Mouse (Mus musculus): ENCODE data around the gene Smc5. TPM values are rescaled to one million over a fixed set of nuclear protein-coding genes. Genes with fewer than 3 reads are reported as not detected.

Gene Smc5
- polyA plus RNA-seq, 1 experiment from 2014 or later = 12.3 TPM

DNA sequence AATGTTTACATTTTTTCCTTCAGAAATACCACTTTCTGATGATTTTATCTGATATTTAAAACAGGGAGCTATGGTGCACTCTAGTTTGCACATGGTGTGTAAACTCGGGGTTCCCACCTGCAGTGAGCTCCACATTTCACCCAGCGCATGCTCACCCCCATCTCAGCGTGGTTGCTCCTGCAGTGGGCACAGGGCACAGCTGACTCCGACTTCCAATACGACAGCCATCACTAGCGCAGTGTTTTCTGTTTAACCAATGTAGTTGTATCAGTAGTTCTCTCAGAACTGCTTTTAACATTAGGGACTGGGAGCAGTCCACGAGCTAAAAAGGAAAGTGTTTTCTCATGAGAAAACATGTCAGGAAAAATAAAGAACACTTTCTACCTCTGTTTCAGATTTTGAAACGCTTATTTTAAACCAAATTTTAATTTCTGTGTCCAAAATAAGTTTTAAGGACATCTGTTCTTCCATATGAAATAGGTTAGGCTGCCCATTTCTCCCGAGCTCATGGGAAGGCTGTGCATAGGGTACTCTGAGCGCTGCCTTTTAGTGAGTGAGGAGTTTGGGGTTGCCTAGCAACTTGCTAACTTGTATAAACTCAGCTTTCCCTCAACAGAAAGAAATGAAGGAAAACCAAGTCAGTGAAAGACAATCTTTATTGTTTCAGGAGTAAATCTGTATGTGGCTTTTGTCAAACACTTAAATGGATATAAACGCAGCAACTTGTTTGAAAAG, 107.0 kb downstream of the Smc5 start:
- DNase-seq = no peak
- no peak overlapping the region for H3K9ac ChIP-seq
- ATAC-seq (ENCODE audit: low read depth) = no peak
- no peaks in the 10 kb centered on the region for H3K36me3 ChIP-seq
- no peaks in the 10 kb centered on the region for H3K27me3 ChIP-seq
- no peak overlapping the region for H3K27ac ChIP-seq
- H3K9me3 ChIP-seq (replicated peaks) = no peaks in the 10 kb centered on the region
- H3K4me2 ChIP-seq = no peak overlapping the region
- 79% methylated on average over 11 of the region's 11 CpGs for WGBS (ENCODE audit: insufficient replicate concordance)
- no peak overlapping the region for H3K4me3 ChIP-seq (replicated peaks)
- peaks cover 11% of the 10 kb centered on the region for H3K4me1 ChIP-seq (replicated peaks)

DNA sequence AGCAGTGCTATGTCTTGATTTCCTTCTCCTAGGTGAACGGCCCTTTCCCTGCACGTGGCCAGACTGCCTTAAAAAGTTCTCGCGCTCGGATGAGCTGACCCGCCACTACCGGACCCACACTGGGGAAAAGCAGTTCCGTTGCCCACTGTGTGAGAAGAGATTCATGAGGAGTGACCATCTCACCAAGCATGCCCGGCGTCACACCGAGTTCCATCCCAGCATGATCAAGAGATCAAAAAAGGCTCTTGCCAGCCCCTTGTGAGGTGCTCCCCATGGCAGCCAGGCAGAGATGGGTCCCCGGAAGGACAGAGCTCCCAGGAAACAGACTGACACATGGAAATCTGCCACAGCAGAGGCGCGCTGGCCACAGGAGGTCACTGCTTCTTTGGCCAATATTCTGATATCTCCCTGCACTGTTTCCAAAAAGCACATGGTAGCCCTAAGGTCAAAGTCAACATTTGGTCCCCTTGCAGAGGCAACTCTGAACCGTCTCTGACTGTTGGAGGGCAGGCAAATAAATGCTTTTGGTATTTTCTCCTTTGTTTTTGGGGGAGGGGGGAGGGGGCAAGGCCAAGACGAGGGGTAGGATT, 109.0 kb downstream of the Smc5 start:
- no peaks in the 10 kb centered on the region for H3K27me3 ChIP-seq
- ATAC-seq (ENCODE audit: low read depth) = no peak
- no peaks in the 10 kb centered on the region for H3K36me3 ChIP-seq
- H3K4me1 ChIP-seq (replicated peaks) = peaks cover 11% of the 10 kb centered on the region
- no peak overlapping the region for H3K9ac ChIP-seq
- DNase-seq = no peak
- H3K4me3 ChIP-seq (replicated peaks) = no peak overlapping the region
- H3K9me3 ChIP-seq (replicated peaks) = no peaks in the 10 kb centered on the region
- H3K27ac ChIP-seq = no peak overlapping the region
- H3K4me2 ChIP-seq = no peak overlapping the region
- 84% methylated on average over 16 of the region's 16 CpGs for WGBS (ENCODE audit: insufficient replicate concordance)

DNA sequence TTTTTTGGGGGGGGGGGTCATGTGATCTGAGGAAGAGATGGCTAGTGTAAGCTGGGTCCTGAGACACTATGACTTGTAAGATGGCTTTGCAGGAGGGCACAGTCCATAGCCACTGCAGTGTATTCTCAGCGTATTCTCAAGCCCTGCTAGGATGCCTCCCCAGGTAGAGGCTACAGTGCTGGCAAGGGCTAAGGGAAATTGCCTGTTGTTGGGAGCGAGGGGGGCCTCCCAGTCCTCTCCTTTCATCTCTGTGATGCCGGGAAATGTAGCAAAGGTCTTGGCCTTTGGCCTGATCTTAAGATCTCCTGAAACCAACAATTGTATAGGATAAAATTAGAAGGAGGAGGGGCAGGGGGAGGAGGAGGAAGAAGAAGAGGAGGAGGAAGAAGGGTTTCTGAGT, 110.3 kb downstream of the Smc5 start:
- H3K27ac ChIP-seq = no peak overlapping the region
- 66% methylated on average over 3 of the region's 3 CpGs for WGBS (ENCODE audit: insufficient replicate concordance)
- H3K27me3 ChIP-seq = no peaks in the 10 kb centered on the region
- no peak for ATAC-seq (ENCODE audit: low read depth)
- H3K9ac ChIP-seq = no peak overlapping the region
- no peaks in the 10 kb centered on the region for H3K9me3 ChIP-seq (replicated peaks)
- no peak overlapping the region for H3K4me3 ChIP-seq (replicated peaks)
- DNase-seq = no peak
- no peaks in the 10 kb centered on the region; the same call in 1 of the 2 replicates for H3K4me1 ChIP-seq (replicated peaks)
- H3K36me3 ChIP-seq = no peaks in the 10 kb centered on the region
- no peak overlapping the region for H3K4me2 ChIP-seq

DNA sequence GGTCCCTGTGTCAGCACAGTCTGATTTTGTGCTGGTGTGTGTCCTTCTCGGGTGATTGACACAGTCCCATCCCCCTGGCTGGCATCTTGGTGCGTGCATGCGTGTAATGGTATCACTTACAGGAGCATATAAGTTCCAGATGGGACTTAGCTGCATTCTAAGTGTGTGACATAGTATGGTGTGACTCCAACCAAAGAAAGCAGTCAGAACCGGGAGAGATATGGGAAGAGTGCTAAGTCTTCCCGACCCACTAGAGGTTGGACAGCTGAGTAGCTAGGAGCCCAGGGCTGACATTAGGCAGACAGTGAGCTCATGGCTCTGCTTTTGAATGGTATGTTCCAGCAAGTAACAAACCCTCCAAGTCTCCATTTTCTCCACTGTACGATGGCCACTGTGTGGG, 110.8 kb downstream of the Smc5 start:
- ATAC-seq (ENCODE audit: low read depth) = no peak
- Histone ChIP-seq H3K27ac (no peak overlapping the region), H3K4me1 (replicated peaks) (no peaks in the 10 kb centered on the region; the same call in 1 of the 2 replicates), H3K9ac (no peak overlapping the region), H3K27me3 (no peaks in the 10 kb centered on the region), H3K4me2 (no peak overlapping the region), H3K4me3 (replicated peaks) (no peak overlapping the region), H3K9me3 (replicated peaks) (no peaks in the 10 kb centered on the region), H3K36me3 (no peaks in the 10 kb centered on the region)
- DNase-seq = no peak
- WGBS (ENCODE audit: insufficient replicate concordance) = 72% methylated on average over 6 of the region's 6 CpGs

DNA sequence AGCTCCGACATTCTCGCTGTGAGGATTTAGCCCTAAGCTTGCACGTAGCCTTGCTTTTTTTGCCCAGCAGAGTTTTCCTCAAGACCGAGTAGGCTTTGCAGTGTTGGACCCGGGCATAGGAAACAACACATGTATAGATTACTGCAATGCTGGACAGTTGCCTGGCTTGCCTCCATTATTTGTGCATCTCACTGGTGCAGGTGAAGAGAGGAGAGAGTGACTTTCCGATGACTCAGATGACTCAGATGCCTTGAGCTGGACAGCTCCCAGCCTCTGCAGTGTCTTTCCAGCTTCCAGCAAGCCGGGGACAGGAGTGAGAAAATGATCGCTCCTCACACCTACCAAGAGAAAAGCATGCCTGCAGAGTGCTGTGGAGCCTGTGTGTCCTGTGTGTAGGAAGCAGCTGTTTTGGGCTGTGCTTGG, 111.3 kb downstream of the Smc5 start:
- H3K9ac ChIP-seq = no peak overlapping the region
- H3K4me1 ChIP-seq (replicated peaks) = no peaks in the 10 kb centered on the region; the same call in 1 of the 2 replicates
- H3K27ac ChIP-seq = no peak overlapping the region
- no peak overlapping the region for H3K4me2 ChIP-seq
- H3K9me3 ChIP-seq (replicated peaks) = no peaks in the 10 kb centered on the region
- 49% methylated on average over 8 of the region's 8 CpGs for WGBS (ENCODE audit: insufficient replicate concordance)
- H3K36me3 ChIP-seq = no peaks in the 10 kb centered on the region
- ATAC-seq (ENCODE audit: low read depth) (no peak), DNase-seq (no peak)
- no peaks in the 10 kb centered on the region for H3K27me3 ChIP-seq
- no peak overlapping the region for H3K4me3 ChIP-seq (replicated peaks)

DNA sequence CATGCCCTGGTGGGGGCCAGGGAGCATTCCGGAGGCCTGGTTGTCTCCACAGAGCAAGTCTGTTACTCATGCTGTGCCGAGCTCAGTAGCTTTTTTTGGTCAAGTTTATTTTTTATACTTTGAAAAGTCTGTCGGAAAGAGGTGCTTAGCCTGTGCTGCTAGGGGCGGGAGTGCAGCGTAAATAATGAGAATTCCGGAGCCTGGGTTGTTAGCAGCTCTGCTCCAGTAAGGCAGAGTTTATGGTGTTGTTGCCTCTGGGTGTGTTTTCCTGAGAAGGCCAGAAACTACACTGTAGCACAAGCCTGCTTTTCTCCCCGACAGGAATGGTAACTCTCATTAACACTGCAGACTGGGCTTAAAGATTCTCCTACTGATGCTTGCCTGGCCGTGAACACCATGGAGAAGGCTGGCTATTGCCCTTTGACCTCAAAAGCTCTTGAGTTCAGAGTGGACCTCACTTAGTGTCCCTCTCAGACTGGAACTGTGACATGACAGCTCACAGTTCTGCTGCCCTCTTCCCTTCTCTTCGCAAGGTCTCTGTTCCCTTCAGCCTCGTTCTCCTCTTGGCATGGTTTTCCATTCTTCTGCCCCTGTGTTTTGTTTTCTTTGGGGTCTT, 113.8 kb downstream of the Smc5 start:
- DNase-seq = no peak
- peaks cover 8% of the 10 kb centered on the region for H3K4me1 ChIP-seq (replicated peaks)
- no peak overlapping the region for H3K27ac ChIP-seq
- H3K9ac ChIP-seq = no peak overlapping the region
- H3K4me3 ChIP-seq (replicated peaks) = no peak overlapping the region
- no peaks in the 10 kb centered on the region for H3K36me3 ChIP-seq
- ATAC-seq (ENCODE audit: low read depth) = no peak
- no peaks in the 10 kb centered on the region for H3K27me3 ChIP-seq
- 76% methylated on average over 10 of the region's 10 CpGs for WGBS (ENCODE audit: insufficient replicate concordance)
- no peaks in the 10 kb centered on the region for H3K9me3 ChIP-seq (replicated peaks)
- no peak overlapping the region for H3K4me2 ChIP-seq

Other genes with a start within 250 kb of the Smc5 start
- gene Klf9, start 132.7 kb downstream of the Smc5 start, polyA plus RNA-seq (2015; fragmentation: Nextera tagmentation; extraction: Ambion mirVana) = 1.3 and 1.6 TPM in 2 replicates
- gene Mamdc2, start 174.5 kb upstream of the Smc5 start, polyA plus RNA-seq (2015; fragmentation: Nextera tagmentation; extraction: Ambion mirVana) = 0.24 and 0.31 TPM in 2 replicates

All from liver, embryonic 13.5 days (tissue).